Mouse (Mus musculus) spleen, adult 12 weeks (tissue): ENCODE measurements at regions not wholly inside any gene's neighbourhood (a gene's known extent, or its start where the extent isn't known, plus 50 kb on each side); places are given as distances from the start of the nearest gene placed in this dataset.

Experiments used
- DNase-seq: peaks from one replicate; pipeline ENCODE4 v3.0.0; 2022; ENCODE audit warnings: low spot score

- peak; percentile 5 for DNase-seq
Measured at GRCm38 (mm10) chr13:37619841-37620725, 158.1 kb upstream of the Rreb1 start.

GRCm38 (mm10) chr13:37621319-37622050, 156.7 kb upstream of the Rreb1 start:
- DNase-seq, result no peak

GRCm38 (mm10) chr13:37622366-37623088, 155.7 kb upstream of the Rreb1 start:
- DNase-seq, result no peak

GRCm38 (mm10) chr13:37624741-37625140, 153.5 kb upstream of the Rreb1 start:
- DNase-seq, result no peak

GRCm38 (mm10) chr13:37625532-37626235, 152.5 kb upstream of the Rreb1 start:
- no peak for DNase-seq

GRCm38 (mm10) chr13:37628391-37629270, 149.6 kb upstream of the Rreb1 start:
- DNase-seq, result no peak

- DNase-seq, result no peak
Measured at GRCm38 (mm10) chr13:37629271-37629899, 148.8 kb upstream of the Rreb1 start.

- DNase-seq, result no peak
Measured at GRCm38 (mm10) chr13:37632835-37633440, 145.3 kb upstream of the Rreb1 start.

- no peak for DNase-seq
Measured at GRCm38 (mm10) chr13:37636363-37636762, 141.8 kb upstream of the Rreb1 start.

- DNase-seq, result no peak
Measured at GRCm38 (mm10) chr13:37637151-37637550, 141.0 kb upstream of the Rreb1 start.

GRCm38 (mm10) chr13:37638071-37638511, 140.1 kb upstream of the Rreb1 start:
- no peak for DNase-seq

- DNase-seq, result no peak
Measured at GRCm38 (mm10) chr13:37642410-37643093, 135.6 kb upstream of the Rreb1 start.

- DNase-seq, result no peak
Measured at GRCm38 (mm10) chr13:37644751-37645181, 133.4 kb upstream of the Rreb1 start.

- no peak for DNase-seq
Measured at GRCm38 (mm10) chr13:37649467-37650080, 128.6 kb upstream of the Rreb1 start.

- no peak for DNase-seq
Measured at GRCm38 (mm10) chr13:37651221-37651946, 126.8 kb upstream of the Rreb1 start.

- DNase-seq, result no peak
Measured at GRCm38 (mm10) chr13:37654651-37655050, 123.5 kb upstream of the Rreb1 start.

GRCm38 (mm10) chr13:37657248-37657647, 121.0 kb upstream of the Rreb1 start:
- no peak for DNase-seq

GRCm38 (mm10) chr13:37658034-37658433, 120.2 kb upstream of the Rreb1 start:
- DNase-seq, result peak; percentile 27
